Mouse (Mus musculus): Measurements from ENCODE around the gene Hoxb3.

GRCm38 (mm10) chr11:96327122-96327521 lies 4.0 kb downstream of the Hoxb3 start:
- no peak for TF ChIP-seq EP300 (IDR thresholded peaks at IDR 0.05; ENCODE audit: low read depth in 1 of 2, low read length in 2 of 2)
- TF ChIP-seq CTCF (IDR thresholded peaks at IDR 0.05 in 2 of 3, conservative IDR thresholded peaks at IDR 0.05 in 1 of 3; ENCODE audit: control insufficient read depth in 1 of 3, insufficient read depth in 1 of 3, low read depth in 2 of 3, low read length in 3 of 3, poor library complexity in 1 of 3, severe bottlenecking in 1 of 3), result no peak
- no peak for TF ChIP-seq ELF1 (IDR thresholded peaks at IDR 0.05; ENCODE audit: low read depth, low read length)
- no peak for TF ChIP-seq ZNF384 (IDR thresholded peaks at IDR 0.05; ENCODE audit: low read depth, low read length)
